Mouse (Mus musculus): Measurements from ENCODE around the gene Gm10961. TPM values are rescaled to one million over a fixed set of nuclear protein-coding genes. Genes with fewer than 3 reads are reported as not detected.
"Not testable (repeated sequence)": the region's sequence is repeated elsewhere in the genome, so short reads cannot be mapped to it uniquely, and the experiment has no call there.

The Gm10961 gene
- polyA plus RNA-seq, 1 experiment: not detected

GRCm38 (mm10) chr3:107635836-107636235, 4.7 kb downstream of the Gm10961 start:
- Histone ChIP-seq H3K36me3 (ENCODE audit: control insufficient read depth, insufficient read depth, low read length) (no peaks in the 10 kb centered on the region), H3K27me3 (replicated peaks; ENCODE audit: control insufficient read depth, insufficient read depth, low read length) (no peaks in the 10 kb centered on the region), H3K4me1 (ENCODE audit: control insufficient read depth, insufficient read depth, low read length) (no peaks in the 10 kb centered on the region), H3K4me3 (ENCODE audit: insufficient read depth, low read depth, low read length) (no peak overlapping the region), H3K27ac (ENCODE audit: insufficient read depth, low read depth, low read length) (no peak overlapping the region)
- TF ChIP-seq CTCF (conservative IDR thresholded peaks at IDR 0.05; ENCODE audit: insufficient read depth, insufficient read length, low read depth, low read length): no peak
- no peak for TF ChIP-seq POLR2A (IDR thresholded peaks at IDR 0.05; ENCODE audit: low read depth, low read length)
- 70% methylated on average over 8 of the region's 8 CpGs for WGBS
- no peak for DNase-seq

- DNase-seq: no peak
- no peak overlapping the region for H3K27ac ChIP-seq (ENCODE audit: insufficient read depth, low read depth, low read length)
- TF ChIP-seq CTCF (conservative IDR thresholded peaks at IDR 0.05; ENCODE audit: insufficient read depth, insufficient read length, low read depth, low read length) (no peak), POLR2A (IDR thresholded peaks at IDR 0.05; ENCODE audit: low read depth, low read length) (no peak)
- no peaks in the 10 kb centered on the region for H3K4me1 ChIP-seq (ENCODE audit: control insufficient read depth, insufficient read depth, low read length)
- WGBS: 73% methylated on average over 3 of the region's 3 CpGs
- H3K4me3 ChIP-seq (ENCODE audit: insufficient read depth, low read depth, low read length): no peak overlapping the region
- H3K36me3 ChIP-seq (ENCODE audit: control insufficient read depth, insufficient read depth, low read length): no peaks in the 10 kb centered on the region
- no peaks in the 10 kb centered on the region for H3K27me3 ChIP-seq (replicated peaks; ENCODE audit: control insufficient read depth, insufficient read depth, low read length)
Observed at GRCm38 (mm10) chr3:107636236-107636635, 5.1 kb downstream of the Gm10961 start.

GRCm38 (mm10) chr3:107637606-107638172, 6.6 kb downstream of the Gm10961 start:
- DNase-seq: no peak
- Histone ChIP-seq H3K4me1 (ENCODE audit: control insufficient read depth, insufficient read depth, low read length) (no peaks in the 10 kb centered on the region), H3K4me3 (ENCODE audit: insufficient read depth, low read depth, low read length) (no peak overlapping the region), H3K27ac (ENCODE audit: insufficient read depth, low read depth, low read length) (no peak overlapping the region), H3K27me3 (replicated peaks; ENCODE audit: control insufficient read depth, insufficient read depth, low read length) (no peaks in the 10 kb centered on the region), H3K36me3 (ENCODE audit: control insufficient read depth, insufficient read depth, low read length) (no peaks in the 10 kb centered on the region)
- no peak for TF ChIP-seq POLR2A (IDR thresholded peaks at IDR 0.05; ENCODE audit: low read depth, low read length)
- WGBS: 55% methylated on average over 5 of the region's 5 CpGs

- Histone ChIP-seq H3K4me1 (ENCODE audit: control insufficient read depth, insufficient read depth, low read length) (peaks cover 14% of the 10 kb centered on the region; the same call in 1 of the 2 replicates), H3K4me3 (ENCODE audit: insufficient read depth, low read depth, low read length) (no peak overlapping the region), H3K36me3 (ENCODE audit: control insufficient read depth, insufficient read depth, low read length) (no peaks in the 10 kb centered on the region), H3K27ac (ENCODE audit: insufficient read depth, low read depth, low read length) (no peak overlapping the region), H3K27me3 (replicated peaks; ENCODE audit: control insufficient read depth, insufficient read depth, low read length) (no peaks in the 10 kb centered on the region)
- WGBS: 72% methylated on average over 3 of the region's 3 CpGs
- no peak for DNase-seq
- no peak for TF ChIP-seq CTCF (conservative IDR thresholded peaks at IDR 0.05; ENCODE audit: insufficient read depth, insufficient read length, low read depth, low read length)
- no peak for TF ChIP-seq POLR2A (IDR thresholded peaks at IDR 0.05; ENCODE audit: low read depth, low read length)
Observed at GRCm38 (mm10) chr3:107646947-107647346, 15.8 kb downstream of the Gm10961 start.

GRCm38 (mm10) chr3:107650276-107650675, 19.2 kb downstream of the Gm10961 start:
- not testable (repeated sequence) for H3K36me3 ChIP-seq (ENCODE audit: control insufficient read depth, insufficient read depth, low read length); H3K27me3 ChIP-seq (replicated peaks; ENCODE audit: control insufficient read depth, insufficient read depth, low read length); H3K4me3 ChIP-seq (ENCODE audit: insufficient read depth, low read depth, low read length); H3K27ac ChIP-seq (ENCODE audit: insufficient read depth, low read depth, low read length)
- WGBS: 32% methylated on average over 5 of the region's 5 CpGs
- H3K4me1 ChIP-seq (ENCODE audit: control insufficient read depth, insufficient read depth, low read length): peaks cover 14% of the 10 kb centered on the region; the same call in 1 of the 2 replicates
- peak; percentile 79 for DNase-seq

- no peak for DNase-seq
- no peak overlapping the region for H3K27ac ChIP-seq (ENCODE audit: insufficient read depth, low read depth, low read length)
- 90% methylated on average over 3 of the region's 3 CpGs for WGBS
- no peak overlapping the region for H3K4me3 ChIP-seq (ENCODE audit: insufficient read depth, low read depth, low read length)
- H3K27me3 ChIP-seq (replicated peaks; ENCODE audit: control insufficient read depth, insufficient read depth, low read length): no peaks in the 10 kb centered on the region
- no peaks in the 10 kb centered on the region for H3K36me3 ChIP-seq (ENCODE audit: control insufficient read depth, insufficient read depth, low read length)
- no peak for TF ChIP-seq POLR2A (IDR thresholded peaks at IDR 0.05; ENCODE audit: low read depth, low read length)
- TF ChIP-seq CTCF (conservative IDR thresholded peaks at IDR 0.05; ENCODE audit: insufficient read depth, insufficient read length, low read depth, low read length): no peak
- H3K4me1 ChIP-seq (ENCODE audit: control insufficient read depth, insufficient read depth, low read length): peaks cover 18% of the 10 kb centered on the region; the same call in 1 of the 2 replicates
Observed at GRCm38 (mm10) chr3:107652968-107653367, 21.8 kb downstream of the Gm10961 start.

GRCm38 (mm10) chr3:107654861-107655260, 23.7 kb downstream of the Gm10961 start:
- H3K36me3 ChIP-seq (ENCODE audit: control insufficient read depth, insufficient read depth, low read length): no peaks in the 10 kb centered on the region
- DNase-seq: peak; percentile 52
- no peak overlapping the region; the same call in 1 of the 2 replicates for H3K27ac ChIP-seq (ENCODE audit: insufficient read depth, low read depth, low read length)
- H3K27me3 ChIP-seq (replicated peaks; ENCODE audit: control insufficient read depth, insufficient read depth, low read length): no peaks in the 10 kb centered on the region
- H3K4me1 ChIP-seq (ENCODE audit: control insufficient read depth, insufficient read depth, low read length): peaks cover 7% of the 10 kb centered on the region; the same call in 1 of the 2 replicates
- WGBS: 60% methylated on average over 3 of the region's 3 CpGs
- H3K4me3 ChIP-seq (ENCODE audit: insufficient read depth, low read depth, low read length): no peak overlapping the region
- TF ChIP-seq CTCF (conservative IDR thresholded peaks at IDR 0.05; ENCODE audit: insufficient read depth, insufficient read length, low read depth, low read length): no peak
- no peak for TF ChIP-seq POLR2A (IDR thresholded peaks at IDR 0.05; ENCODE audit: low read depth, low read length)

Data from kidney, adult 2 months (tissue).